Mouse (Mus musculus) midbrain, postnatal 0 days (tissue): Measurements from ENCODE around the gene Herc2. TPM values are rescaled to one million over a fixed set of nuclear protein-coding genes. Genes with fewer than 3 reads are reported as not detected.

ENCODE experiments used
- ATAC-seq: fragments of 200-750 bp; cut with Nextera tagmentation; 2 replicates; pipeline ENCODE4 v1.8.0; 2017; ENCODE audit warnings: moderate number of reproducible peaks, mild to moderate bottlenecking, moderate TSS enrichment, moderate library complexity; ENCODE audit not compliant: low FRiP score
- DNase-seq: peaks from one replicate; pipeline ENCODE4 v3.0.0-alpha.2; 2015; ENCODE audit warnings: low spot score
- H3K27ac ChIP-seq: fragments of 300-500 bp; sonication (generic); 2 replicates; pipeline ENCODE4 v1.5.1; 2014; ENCODE audit warnings: low read depth, mild to moderate bottlenecking, low read length, mixed read lengths
- H3K27me3 ChIP-seq: fragments of 300-500 bp; sonication (generic); 2 replicates; pipeline ENCODE4 v1.6.1; 2014; ENCODE audit warnings: low read length, control low read depth, mixed read lengths; ENCODE audit not compliant: insufficient read depth
- H3K36me3 ChIP-seq: fragments of 300-500 bp; sonication (generic); 2 replicates; pipeline ENCODE4 v1.6.1; 2014; ENCODE audit warnings: low read length, control low read depth, mixed read lengths; ENCODE audit not compliant: insufficient read depth
- H3K4me1 ChIP-seq: fragments of 300-500 bp; sonication (generic); 2 replicates; pipeline ENCODE4 v1.6.1; 2014; ENCODE audit warnings: mild to moderate bottlenecking, control low read depth, antibody characterized with exemption, low read length, mixed read lengths; ENCODE audit not compliant: insufficient read depth
- H3K4me2 ChIP-seq: fragments of 300-500 bp; sonication (generic); 2 replicates; pipeline ENCODE4 v1.6.1; 2014; ENCODE audit warnings: low read depth, mild to moderate bottlenecking, low read length, mixed read lengths; ENCODE audit not compliant: poor library complexity, severe bottlenecking
- H3K4me3 ChIP-seq: fragments of 300-500 bp; sonication (generic); 2 replicates; pipeline ENCODE4 v1.5.1; 2014; ENCODE audit warnings: low read depth, mild to moderate bottlenecking, low read length, moderate library complexity
- H3K9ac ChIP-seq: fragments of 300-500 bp; sonication (generic); replicated peaks from 2 replicates; pipeline ENCODE4 v1.6.1; 2014; ENCODE audit warnings: mild to moderate bottlenecking, low read length, moderate library complexity, mixed read lengths; ENCODE audit not compliant: poor library complexity, severe bottlenecking
- H3K9me3 ChIP-seq: fragments of 300-500 bp; sonication (generic); 2 replicates; pipeline ENCODE4 v1.6.1; 2016; ENCODE audit warnings: low read length, control low read depth
- CTCF ChIP-seq: IDR thresholded peaks from 2 replicates; pipeline ENCODE4 v1.5.1; 2016; ENCODE audit warnings: antibody characterized with exemption, mild to moderate bottlenecking
- WGBS: fragments of 180-500 bp; shearing (Covaris S2); extraction: QIAGEN DNeasy Blood & Tissue Kit; methylation state at CpG from one replicate; pipeline ENCODE4 v1.1.7; 2014; 5-methylcytosine and 5-hydroxymethylcytosine counted together
- polyA plus RNA-seq: library from polyadenylated mRNA; unstranded; fragments of >200 nt; fragmentation: Nextera tagmentation; extraction: Ambion mirVana; gene quantifications from 2 replicates; pipeline ENCODE4 v1.2.1, GENCODE M21; 2015
- total RNA-seq: library from RNA; depleted of rRNA; stranded (reverse); fragments of >200 nt; gene quantifications from 2 replicates; pipeline ENCODE4 v1.2.3, GENCODE M21; 2014

Herc2 gene
- total and polyA plus RNA-seq, 2 experiments from 2014 or later: 47.8 to 89.2 TPM

- Histone ChIP-seq H3K4me2 (no peak overlapping the region), H3K9me3 (no peaks in the 10 kb centered on the region), H3K27ac (no peak overlapping the region), H3K36me3 (peaks cover 22% of the 10 kb centered on the region), H3K27me3 (no peaks in the 10 kb centered on the region), H3K4me1 (no peaks in the 10 kb centered on the region), H3K9ac (no peak overlapping the region), H3K4me3 (no peak overlapping the region)
- ATAC-seq: no peak
- 48% methylated on average over 7 of the region's 7 CpGs for WGBS
- no peak for DNase-seq
- TF ChIP-seq CTCF: no peak
Observed at GRCm38 (mm10) chr7:56168713-56169112, 118.7 kb downstream of the Herc2 start.

- Histone ChIP-seq H3K27me3 (no peaks in the 10 kb centered on the region), H3K4me1 (no peaks in the 10 kb centered on the region), H3K36me3 (peaks cover 14% of the 10 kb centered on the region), H3K27ac (peak overlapping the region; percentile 18; the same call in 1 of the 2 replicates), H3K4me2 (no peak overlapping the region), H3K4me3 (no peak overlapping the region), H3K9me3 (no peaks in the 10 kb centered on the region), H3K9ac (no peak overlapping the region)
- DNase-seq (no peak), ATAC-seq (peak; percentile 49; the same call in 1 of the 2 replicates)
- WGBS: 46% methylated on average over 3 of the region's 3 CpGs
- TF ChIP-seq CTCF: no peak
Observed at GRCm38 (mm10) chr7:56177371-56177770, 127.4 kb downstream of the Herc2 start.

GRCm38 (mm10) chr7:56191041-56191440 lies 141.0 kb downstream of the Herc2 start:
- Histone ChIP-seq H3K27ac (no peak overlapping the region), H3K4me2 (no peak overlapping the region), H3K9me3 (no peaks in the 10 kb centered on the region), H3K27me3 (no peaks in the 10 kb centered on the region), H3K9ac (no peak overlapping the region), H3K4me1 (no peaks in the 10 kb centered on the region), H3K4me3 (no peak overlapping the region), H3K36me3 (peaks cover 44% of the 10 kb centered on the region)
- DNase-seq (no peak), ATAC-seq (no peak)
- no peak for TF ChIP-seq CTCF
- WGBS: 96% methylated on average over 6 of the region's 6 CpGs

GRCm38 (mm10) chr7:56191661-56192060 lies 141.7 kb downstream of the Herc2 start:
- no peak for TF ChIP-seq CTCF
- H3K36me3 ChIP-seq: peaks cover 45% of the 10 kb centered on the region

GRCm38 (mm10) chr7:56201483-56202218 lies 151.7 kb downstream of the Herc2 start:
- 93% methylated on average over 10 of the region's 10 CpGs for WGBS
- Histone ChIP-seq H3K27ac (no peak overlapping the region), H3K4me3 (no peak overlapping the region), H3K4me1 (no peaks in the 10 kb centered on the region), H3K4me2 (no peak overlapping the region), H3K36me3 (peaks cover 65% of the 10 kb centered on the region), H3K27me3 (no peaks in the 10 kb centered on the region), H3K9ac (no peak overlapping the region), H3K9me3 (no peaks in the 10 kb centered on the region)
- ATAC-seq (no peak), DNase-seq (no peak)
- no peak for TF ChIP-seq CTCF

More at GRCm38 (mm10) chr7:56191661-56192060, 141.7 kb downstream of the Herc2 start:
- DNase-seq (no peak), ATAC-seq (no peak)
- Histone ChIP-seq H3K9me3 (no peaks in the 10 kb centered on the region), H3K4me3 (no peak overlapping the region), H3K27me3 (no peaks in the 10 kb centered on the region), H3K9ac (no peak overlapping the region), H3K4me1 (no peaks in the 10 kb centered on the region), H3K4me2 (no peak overlapping the region), H3K27ac (no peak overlapping the region)
- WGBS: 79% methylated on average over 4 of the region's 4 CpGs

GRCm38 (mm10) chr7:56202843-56203242 lies 152.8 kb downstream of the Herc2 start:
- Histone ChIP-seq H3K36me3 (peaks cover 61% of the 10 kb centered on the region), H3K27me3 (no peaks in the 10 kb centered on the region), H3K4me2 (no peak overlapping the region), H3K4me3 (no peak overlapping the region), H3K27ac (no peak overlapping the region), H3K9me3 (no peaks in the 10 kb centered on the region), H3K9ac (no peak overlapping the region), H3K4me1 (no peaks in the 10 kb centered on the region)
- TF ChIP-seq CTCF: no peak
- 97% methylated on average over 3 of the region's 3 CpGs for WGBS
- ATAC-seq (no peak), DNase-seq (no peak)
